Mouse (Mus musculus): ENCODE measurements around the gene Thoc3. TPM values are rescaled to one million over a fixed set of nuclear protein-coding genes. Genes with fewer than 3 reads are reported as not detected.

Gene Thoc3
- 5.4 TPM for polyA plus RNA-seq (2014; fragmentation: Illumina TruSeq; extraction: RNeasy Lipid Tissue Mini Kit (QIAGEN cat#74804); ENCODE audit: low read depth, low replicate concordance)

GRCm38 (mm10) chr13:54468098-54469011, at the start of gene Thoc3:
TSS of gene Thoc3 (minus strand) at chr13:54468849.

GRCm38 (mm10) chr13:54503604-54504521, 35.2 kb upstream of the Thoc3 start, which contains the start of gene Simc1:
TSS of gene Simc1 (plus strand) at chr13:54503779.

Other genes with a start within 250 kb of the Thoc3 start
- gene Cplx2, start 97.5 kb downstream of the Thoc3 start, polyA plus RNA-seq (2014; fragmentation: Illumina TruSeq; extraction: RNeasy Lipid Tissue Mini Kit (QIAGEN cat#74804); ENCODE audit: low read depth, low replicate concordance), result 6.3 TPM
- 5.6 TPM for gene Simc1, start 34.9 kb upstream of the Thoc3 start, polyA plus RNA-seq (2014; fragmentation: Illumina TruSeq; extraction: RNeasy Lipid Tissue Mini Kit (QIAGEN cat#74804); ENCODE audit: low read depth, low replicate concordance)
- gene 4833439L19Rik, start 96.6 kb upstream of the Thoc3 start, polyA plus RNA-seq (2014; fragmentation: Illumina TruSeq; extraction: RNeasy Lipid Tissue Mini Kit (QIAGEN cat#74804); ENCODE audit: low read depth, low replicate concordance), result 627 TPM
- gene Arl10, start 106.2 kb upstream of the Thoc3 start, polyA plus RNA-seq (2014; fragmentation: Illumina TruSeq; extraction: RNeasy Lipid Tissue Mini Kit (QIAGEN cat#74804); ENCODE audit: low read depth, low replicate concordance), result 1.4 TPM
- gene Nop16, start 121.2 kb upstream of the Thoc3 start, polyA plus RNA-seq (2014; fragmentation: Illumina TruSeq; extraction: RNeasy Lipid Tissue Mini Kit (QIAGEN cat#74804); ENCODE audit: low read depth, low replicate concordance), result 12.3 TPM
- 24.3 TPM for gene Higd2a, start 121.4 kb upstream of the Thoc3 start, polyA plus RNA-seq (2014; fragmentation: Illumina TruSeq; extraction: RNeasy Lipid Tissue Mini Kit (QIAGEN cat#74804); ENCODE audit: low read depth, low replicate concordance)
- 16.1 TPM for gene Cltb, start 142.5 kb upstream of the Thoc3 start, polyA plus RNA-seq (2014; fragmentation: Illumina TruSeq; extraction: RNeasy Lipid Tissue Mini Kit (QIAGEN cat#74804); ENCODE audit: low read depth, low replicate concordance)
- 35.6 TPM for gene Faf2, start 152.9 kb upstream of the Thoc3 start, polyA plus RNA-seq (2014; fragmentation: Illumina TruSeq; extraction: RNeasy Lipid Tissue Mini Kit (QIAGEN cat#74804); ENCODE audit: low read depth, low replicate concordance)
- 19.1 TPM for gene Rnf44, start 225.1 kb upstream of the Thoc3 start, polyA plus RNA-seq (2014; fragmentation: Illumina TruSeq; extraction: RNeasy Lipid Tissue Mini Kit (QIAGEN cat#74804); ENCODE audit: low read depth, low replicate concordance)
- gene Cdhr2, start 232.6 kb upstream of the Thoc3 start, polyA plus RNA-seq (2014; fragmentation: Illumina TruSeq; extraction: RNeasy Lipid Tissue Mini Kit (QIAGEN cat#74804); ENCODE audit: low read depth, low replicate concordance), result 4.4 TPM